Mouse (Mus musculus): ENCODE data around the gene Gm49403. TPM values are rescaled to one million over a fixed set of nuclear protein-coding genes. Genes with fewer than 3 reads are reported as not detected.

The Gm49403 gene
- total and polyA plus RNA-seq, 2 experiments from 2014 or later: not detected

- Histone ChIP-seq H3K9me3 (replicated peaks; ENCODE audit: control insufficient read depth, low read length) (no peaks in the 10 kb centered on the region), H3K27ac (ENCODE audit: low read depth) (peak within 1 kb of the TSS; percentile 34), H3K27me3 (ENCODE audit: control insufficient read depth, insufficient read depth, low read length) (no peaks in the 10 kb centered on the region), H3K4me3 (ENCODE audit: low read depth, low read length) (no peak within 1 kb of the TSS), H3K4me2 (ENCODE audit: low read depth, low read length) (peak within 1 kb of the TSS; percentile 4; the same call in 1 of the 2 replicates), H3K9ac (replicated peaks; ENCODE audit: low read depth, low read length) (no peak within 1 kb of the TSS), H3K36me3 (replicated peaks; ENCODE audit: control insufficient read depth, insufficient read depth, low read length) (peaks cover 31% of the 10 kb centered on the region), H3K4me1 (ENCODE audit: control insufficient read depth, insufficient read depth) (no peaks in the 10 kb centered on the region)
- ATAC-seq (ENCODE audit: insufficient read depth, low read depth) (peak; percentile 76), DNase-seq (ENCODE audit: low spot score) (peak; percentile 67)
- TF ChIP-seq EP300 (IDR thresholded peaks at IDR 0.05; ENCODE audit: low read depth) (no peak), CTCF (IDR thresholded peaks at IDR 0.05; ENCODE audit: low read depth) (no peak)
- 14% methylated on average over 7 of the region's 7 CpGs for WGBS
Observed at GRCm38 (mm10) chr19:8850402-8850901, 33.3 kb upstream of the Gm49403 start, which contains the start of gene Lrrn4cl. TSS of gene Lrrn4cl (plus strand) at chr19:8850768.

GRCm38 (mm10) chr19:8851639-8852038 lies 32.1 kb upstream of the Gm49403 start:
- DNase-seq (ENCODE audit: low spot score) (no peak), ATAC-seq (ENCODE audit: insufficient read depth, low read depth) (no peak)
- TF ChIP-seq CTCF (IDR thresholded peaks at IDR 0.05; ENCODE audit: low read depth) (no peak), EP300 (IDR thresholded peaks at IDR 0.05; ENCODE audit: low read depth) (no peak)
- H3K9ac ChIP-seq (replicated peaks; ENCODE audit: low read depth, low read length): no peak overlapping the region
- 60% methylated on average over 7 of the region's 7 CpGs for WGBS
- no peak overlapping the region for H3K4me3 ChIP-seq (ENCODE audit: low read depth, low read length)
- H3K27ac ChIP-seq (ENCODE audit: low read depth): no peak overlapping the region
- no peaks in the 10 kb centered on the region for H3K9me3 ChIP-seq (replicated peaks; ENCODE audit: control insufficient read depth, low read length)
- no peaks in the 10 kb centered on the region for H3K4me1 ChIP-seq (ENCODE audit: control insufficient read depth, insufficient read depth)
- no peak overlapping the region for H3K4me2 ChIP-seq (ENCODE audit: low read depth, low read length)
- no peaks in the 10 kb centered on the region for H3K27me3 ChIP-seq (ENCODE audit: control insufficient read depth, insufficient read depth, low read length)
- peaks cover 21% of the 10 kb centered on the region for H3K36me3 ChIP-seq (replicated peaks; ENCODE audit: control insufficient read depth, insufficient read depth, low read length)

GRCm38 (mm10) chr19:8852236-8852928 lies 31.3 kb upstream of the Gm49403 start:
- no peak overlapping the region for H3K27ac ChIP-seq (ENCODE audit: low read depth)
- H3K4me3 ChIP-seq (ENCODE audit: low read depth, low read length): no peak overlapping the region
- H3K4me2 ChIP-seq (ENCODE audit: low read depth, low read length): no peak overlapping the region
- H3K9ac ChIP-seq (replicated peaks; ENCODE audit: low read depth, low read length): no peak overlapping the region
- TF ChIP-seq CTCF (IDR thresholded peaks at IDR 0.05; ENCODE audit: low read depth): no peak
- no peak for TF ChIP-seq EP300 (IDR thresholded peaks at IDR 0.05; ENCODE audit: low read depth)
- DNase-seq (ENCODE audit: low spot score): no peak
- no peaks in the 10 kb centered on the region for H3K9me3 ChIP-seq (replicated peaks; ENCODE audit: control insufficient read depth, low read length)
- no peaks in the 10 kb centered on the region for H3K4me1 ChIP-seq (ENCODE audit: control insufficient read depth, insufficient read depth)
- peaks cover 13% of the 10 kb centered on the region for H3K36me3 ChIP-seq (replicated peaks; ENCODE audit: control insufficient read depth, insufficient read depth, low read length)
- no peak for ATAC-seq (ENCODE audit: insufficient read depth, low read depth)
- H3K27me3 ChIP-seq (ENCODE audit: control insufficient read depth, insufficient read depth, low read length): no peaks in the 10 kb centered on the region
- WGBS: 54% methylated on average over 10 of the region's 10 CpGs

GRCm38 (mm10) chr19:8853117-8853516 lies 30.6 kb upstream of the Gm49403 start:
- peaks cover 6% of the 10 kb centered on the region; the same call in 1 of the 2 replicates for H3K36me3 ChIP-seq (replicated peaks; ENCODE audit: control insufficient read depth, insufficient read depth, low read length)
- H3K4me2 ChIP-seq (ENCODE audit: low read depth, low read length): no peak overlapping the region
- H3K27ac ChIP-seq (ENCODE audit: low read depth): no peak overlapping the region
- H3K27me3 ChIP-seq (ENCODE audit: control insufficient read depth, insufficient read depth, low read length): no peaks in the 10 kb centered on the region
- TF ChIP-seq CTCF (IDR thresholded peaks at IDR 0.05; ENCODE audit: low read depth) (no peak), EP300 (IDR thresholded peaks at IDR 0.05; ENCODE audit: low read depth) (no peak)
- H3K9me3 ChIP-seq (replicated peaks; ENCODE audit: control insufficient read depth, low read length): no peaks in the 10 kb centered on the region
- DNase-seq (ENCODE audit: low spot score) (no peak), ATAC-seq (ENCODE audit: insufficient read depth, low read depth) (no peak)
- WGBS: 76% methylated on average over 3 of the region's 3 CpGs
- no peak overlapping the region for H3K4me3 ChIP-seq (ENCODE audit: low read depth, low read length)
- H3K4me1 ChIP-seq (ENCODE audit: control insufficient read depth, insufficient read depth): no peaks in the 10 kb centered on the region
- H3K9ac ChIP-seq (replicated peaks; ENCODE audit: low read depth, low read length): no peak overlapping the region

- H3K27ac ChIP-seq (ENCODE audit: low read depth): no peak overlapping the region
- no peaks in the 10 kb centered on the region for H3K9me3 ChIP-seq (replicated peaks; ENCODE audit: control insufficient read depth, low read length)
- WGBS: 42% methylated on average over 4 of the region's 4 CpGs
- no peak overlapping the region for H3K9ac ChIP-seq (replicated peaks; ENCODE audit: low read depth, low read length)
- TF ChIP-seq EP300 (IDR thresholded peaks at IDR 0.05; ENCODE audit: low read depth): no peak
- peak; percentile 61 for TF ChIP-seq CTCF (IDR thresholded peaks at IDR 0.05; ENCODE audit: low read depth)
- no peak overlapping the region for H3K4me3 ChIP-seq (ENCODE audit: low read depth, low read length)
- no peaks in the 10 kb centered on the region for H3K4me1 ChIP-seq (ENCODE audit: control insufficient read depth, insufficient read depth)
- H3K27me3 ChIP-seq (ENCODE audit: control insufficient read depth, insufficient read depth, low read length): no peaks in the 10 kb centered on the region
- H3K36me3 ChIP-seq (replicated peaks; ENCODE audit: control insufficient read depth, insufficient read depth, low read length): no peaks in the 10 kb centered on the region
- DNase-seq (ENCODE audit: low spot score) (no peak), ATAC-seq (ENCODE audit: insufficient read depth, low read depth) (no peak)
- no peak overlapping the region for H3K4me2 ChIP-seq (ENCODE audit: low read depth, low read length)
Observed at GRCm38 (mm10) chr19:8857689-8858088, 26.0 kb upstream of the Gm49403 start.

Measured in heart, postnatal 0 days (tissue).